Mouse (Mus musculus) E14TG2a.4 (cell line): ENCODE measurements around the gene Wt1.

Experiments
- CTCF ChIP-seq: conservative IDR thresholded peaks from 2 replicates; pipeline ENCODE4 v1.5.1; 2014; ENCODE audit warnings: low read length
- NANOG ChIP-seq: IDR thresholded peaks from 2 replicates; pipeline ENCODE4 v1.6.1; 2014; ENCODE audit warnings: borderline replicate concordance, low read length, mixed read lengths
- POU5F1 ChIP-seq: IDR thresholded peaks from 2 replicates; pipeline ENCODE4 v1.6.1; 2014; ENCODE audit warnings: low read length, borderline replicate concordance

GRCm38 (mm10) chr2:105122886-105123285, 3.4 kb upstream of the Wt1 start:
- TF ChIP-seq CTCF = no peak
- TF ChIP-seq NANOG = no peak
- TF ChIP-seq POU5F1 = no peak
